Mouse (Mus musculus): Measurements from ENCODE around the gene Gm20683.

- TF ChIP-seq CTCF (IDR thresholded peaks at IDR 0.05; ENCODE audit: low read depth) (no peak), EP300 (IDR thresholded peaks at IDR 0.05; ENCODE audit: low read depth) (no peak)
These were observed 31.8 kb downstream of the Gm20683 start for GRCm38 (mm10) chr17:25809606-25810340.

Measured in heart, postnatal 0 days (tissue).